12 mouse cellular contexts compared by ENCODE assay signal in the genomic region with DNA sequence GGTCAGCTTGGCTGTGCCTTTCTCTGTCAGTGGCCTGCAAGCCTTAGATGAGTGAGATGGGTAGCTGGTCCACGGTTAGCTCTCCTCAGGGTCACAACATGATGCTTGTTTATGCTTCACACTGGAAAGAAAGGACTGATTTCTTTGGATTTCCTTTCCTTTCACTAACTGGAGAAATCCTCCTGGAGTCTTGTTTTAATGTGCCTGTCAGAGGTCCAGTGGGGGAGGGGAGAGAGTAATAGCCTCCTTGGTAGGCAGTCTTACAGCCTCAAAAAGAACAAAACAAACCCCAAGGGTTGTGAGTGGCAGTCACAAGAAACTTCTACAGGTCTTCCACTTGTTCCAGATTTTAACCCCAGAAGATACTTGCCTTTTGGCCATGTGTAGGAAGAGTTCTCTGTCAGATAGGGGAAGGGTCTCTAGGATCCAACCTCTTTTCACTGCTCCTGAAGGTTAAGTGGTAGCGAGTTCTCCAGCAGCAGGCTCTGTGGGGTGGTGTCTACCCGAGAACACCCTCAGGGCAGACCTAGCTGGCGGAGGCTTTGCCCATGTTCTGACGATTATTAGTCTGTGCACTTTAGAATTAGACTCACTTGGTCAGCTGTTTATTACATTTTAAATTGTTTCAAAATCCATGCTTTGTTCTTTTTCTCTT. TPM values are rescaled to one million over a fixed set of nuclear protein-coding genes. Genes with fewer than 3 reads are reported as not detected.
DNase-seq lines count a peak whose midpoint lies in the region; ATAC-seq and TF ChIP-seq lines count a peak whose summit lies in the region.
"Had no signal": no experiment of that assay in that cellular context is flagged by ENCODE, and none has a peak within 500 bp of the region (broad histone marks: within the 10 kb centered on the region; RNA-seq: fewer than 3 reads in every experiment).

No protein-coding gene starts in this region.

- 18% methylated on average over 5 of the region's 5 CpGs for WGBS in forebrain, embryonic 10.5 days
- WGBS in hindbrain, embryonic 16.5 days: 5% methylated on average over 5 of the region's 5 CpGs
- 10% methylated on average over 5 of the region's 5 CpGs for WGBS in neural tube, embryonic 15.5 days
- WGBS in lung, adult 2 months: 85% methylated on average over 5 of the region's 5 CpGs

- peak overlapping the region; percentile 87 for H3K27ac ChIP-seq in forebrain, embryonic 10.5 days
- H3K27ac ChIP-seq in hindbrain, embryonic 16.5 days (ENCODE audit: low read depth, low read length): peak overlapping the region; percentile 86
- H3K27ac ChIP-seq in neural tube, embryonic 15.5 days (replicated peaks): peak overlapping the region; percentile 93
- H3K27ac ChIP-seq: liver, embryonic 15.5 days had no signal

- DNase-seq in cerebellum, adult 9-11 months: peak; percentile 28
- no peak for DNase-seq in cerebellum, adult 11 months
- peak; percentile 19 for DNase-seq in forebrain, embryonic 10.5 days (ENCODE audit: extremely low spot score, low spot score)
- DNase-seq in lung, adult 2 months: no peak
- no peak for DNase-seq in heart, postnatal 10 days
- DNase-seq in right cerebral cortex, postnatal 14 days: no peak
- DNase-seq: adrenal gland, adult 2 months; gastrocnemius, postnatal 14 days had no signal

- no peak for TF ChIP-seq CTCF in lung, adult 2 months (IDR thresholded peaks at IDR 0.05; ENCODE audit: insufficient read depth, low read length)

- no peaks in the 10 kb centered on the region for H3K36me3 ChIP-seq in forebrain, embryonic 10.5 days (replicated peaks)
- H3K36me3 ChIP-seq in hindbrain, embryonic 16.5 days (ENCODE audit: control insufficient read depth, insufficient read depth, low read length): no peaks in the 10 kb centered on the region
- no peaks in the 10 kb centered on the region for H3K36me3 ChIP-seq in neural tube, embryonic 15.5 days
- H3K36me3 ChIP-seq: embryonic facial prominence, embryonic 13.5 days; liver, embryonic 15.5 days had no signal

- peaks cover 44% of the 10 kb centered on the region for H3K4me1 ChIP-seq in forebrain, embryonic 10.5 days
- H3K4me1 ChIP-seq in hindbrain, embryonic 16.5 days (ENCODE audit: control insufficient read depth, insufficient read depth, low read depth, low read length): peaks cover 18% of the 10 kb centered on the region
- peaks cover 35% of the 10 kb centered on the region for H3K4me1 ChIP-seq in neural tube, embryonic 15.5 days
- H3K4me1 ChIP-seq in lung, adult 2 months (ENCODE audit: control insufficient read depth, insufficient read depth, low read length): no peaks in the 10 kb centered on the region

- no peak for TF ChIP-seq POLR2A in lung, adult 2 months (IDR thresholded peaks at IDR 0.05; ENCODE audit: borderline replicate concordance, extremely low read depth, low read depth, low read length)

- peak overlapping the region; percentile 72 for H3K4me2 ChIP-seq in hindbrain, embryonic 16.5 days (ENCODE audit: low read length)
- H3K4me2 ChIP-seq in neural tube, embryonic 15.5 days: peak overlapping the region; percentile 72
- H3K4me2 ChIP-seq: liver, embryonic 15.5 days had no signal

- no peak for ATAC-seq in hindbrain, embryonic 16.5 days
- 0 out of 2 replicates have a peak, but pooled peaks have one; percentile 32 for ATAC-seq in neural tube, embryonic 15.5 days (ENCODE audit: low FRiP score)

- H3K27me3 ChIP-seq in forebrain, embryonic 10.5 days (ENCODE audit: poor library complexity, severe bottlenecking): peaks cover 6% of the 10 kb centered on the region; the same call in 1 of the 2 replicates
- no peaks in the 10 kb centered on the region for H3K27me3 ChIP-seq in hindbrain, embryonic 16.5 days (replicated peaks; ENCODE audit: control insufficient read depth, insufficient read depth, low read length)
- H3K27me3 ChIP-seq in neural tube, embryonic 15.5 days (replicated peaks): no peaks in the 10 kb centered on the region
- H3K27me3 ChIP-seq: embryonic facial prominence, embryonic 13.5 days; liver, embryonic 15.5 days had no signal

- intact Hi-C loops in heart, postnatal 10 days (cut with DNase I): no loop called here

- H3K4me3 ChIP-seq in forebrain, embryonic 10.5 days: peak overlapping the region; percentile 47
- H3K4me3 ChIP-seq in hindbrain, embryonic 16.5 days (ENCODE audit: low read length): peak overlapping the region; percentile 66
- peak overlapping the region; percentile 62 for H3K4me3 ChIP-seq in neural tube, embryonic 15.5 days (replicated peaks)
- no peak overlapping the region for H3K4me3 ChIP-seq in lung, adult 2 months (replicated peaks; ENCODE audit: extremely low read depth, low read depth, low read length)
- H3K4me3 ChIP-seq: embryonic facial prominence, embryonic 13.5 days; liver, embryonic 15.5 days had no signal

- peak overlapping the region; percentile 60 for H3K9ac ChIP-seq in hindbrain, embryonic 16.5 days (ENCODE audit: low read depth, low read length)
- H3K9ac ChIP-seq in neural tube, embryonic 15.5 days (replicated peaks): peak overlapping the region; percentile 70
- H3K9ac ChIP-seq: embryonic facial prominence, embryonic 13.5 days; liver, embryonic 15.5 days had no signal

- H3K9me3 ChIP-seq in forebrain, embryonic 10.5 days: no peaks in the 10 kb centered on the region
- no peaks in the 10 kb centered on the region for H3K9me3 ChIP-seq in hindbrain, embryonic 16.5 days (ENCODE audit: control insufficient read depth, low read length)
- no peaks in the 10 kb centered on the region for H3K9me3 ChIP-seq in neural tube, embryonic 15.5 days (replicated peaks)
- H3K9me3 ChIP-seq: embryonic facial prominence, embryonic 13.5 days; liver, embryonic 15.5 days had no signal

RNA-seq across cellular contexts. Expression of a gene that starts 0.8 kb away (rescaled TPM):
- polyA plus RNA-seq in forebrain, embryonic 10.5 days (2016; fragmentation: Nextera tagmentation; extraction: Ambion mirVana): 2.1 and 3.0 TPM in 2 replicates
- polyA plus RNA-seq in hindbrain, embryonic 16.5 days (2015; fragmentation: Nextera tagmentation; extraction: Ambion mirVana): 22.9 and 23.9 TPM in 2 replicates
- polyA plus RNA-seq in neural tube, embryonic 15.5 days (2015; fragmentation: Nextera tagmentation; extraction: Ambion mirVana): 20.3 and 24.4 TPM in 2 replicates
- 0.50 and 0.96 TPM in 2 replicates for polyA plus RNA-seq in lung, adult 2 months (2012; rRNA removed)
- total RNA-seq in heart, postnatal 10 days (2021): 100 to 1,000 TPM; 110 to 131 TPM

Comparison
In these comparisons a context has a peak if more than half of its experiments do, and no peak if none do; other contexts are left out.
1. DNase-seq: peak in cerebellum, adult 9-11 months (single experiment) and forebrain, embryonic 10.5 days (single experiment); none in cerebellum, adult 11 months (single experiment), lung, adult 2 months (single experiment), heart, postnatal 10 days (0 of 2) and right cerebral cortex, postnatal 14 days (single experiment).
2. Peak in every context shown above with its lines, with median percentiles within 50 percentile points of each other: H3K27ac ChIP-seq.